Mouse (Mus musculus) neural tube, embryonic 14.5 days (tissue): ENCODE results near the gene Fcrl5. TPM values are rescaled to one million over a fixed set of nuclear protein-coding genes. Genes with fewer than 3 reads are reported as not detected.
A peak's percentile ranks its signal among the peaks of the same experiment; 100 is the strongest.

Experiments
- ATAC-seq: fragments of 200-750 bp; cut with Nextera tagmentation; 2 replicates; pipeline ENCODE4 v1.8.0; 2017; ENCODE audit warnings: low read depth, mild to moderate bottlenecking, moderate TSS enrichment, moderate library complexity
- H3K27ac ChIP-seq: fragments of 300-500 bp; sonication (generic); 2 replicates; pipeline ENCODE4 v1.5.1; 2014; ENCODE audit warnings: low read depth, mild to moderate bottlenecking, control low read depth, low read length, moderate library complexity, mixed read lengths
- H3K27me3 ChIP-seq: fragments of 300-500 bp; sonication (generic); 2 replicates; pipeline ENCODE4 v1.6.1; 2014; ENCODE audit warnings: low read length; ENCODE audit not compliant: control insufficient read depth, insufficient read depth
- H3K36me3 ChIP-seq: fragments of 300-500 bp; sonication (generic); 2 replicates; pipeline ENCODE4 v1.6.1; 2014; ENCODE audit warnings: low read length, mixed read lengths; ENCODE audit not compliant: control insufficient read depth, insufficient read depth
- H3K4me1 ChIP-seq: fragments of 300-500 bp; sonication (generic); 2 replicates; pipeline ENCODE4 v1.6.1; 2014; ENCODE audit warnings: low read length; ENCODE audit not compliant: control insufficient read depth, insufficient read depth
- H3K4me2 ChIP-seq: fragments of 300-500 bp; sonication (generic); 2 replicates; pipeline ENCODE4 v1.6.1; 2014; ENCODE audit warnings: mild to moderate bottlenecking, low read depth, low read length, control low read depth
- H3K4me3 ChIP-seq: fragments of 300-500 bp; sonication (generic); 2 replicates; pipeline ENCODE4 v1.5.1; 2014; ENCODE audit warnings: low read depth, low read length, control low read depth, mixed read lengths
- H3K9ac ChIP-seq: fragments of 300-500 bp; sonication (generic); replicated peaks from 2 replicates; pipeline ENCODE4 v1.6.1; 2014; ENCODE audit warnings: low read depth, mild to moderate bottlenecking, control low read depth, low read length, mixed read lengths
- H3K9me3 ChIP-seq: fragments of 300-500 bp; sonication (generic); 2 replicates; pipeline ENCODE4 v1.6.1; 2016; ENCODE audit warnings: low read length; ENCODE audit not compliant: control insufficient read depth
- WGBS: fragments of 180-500 bp; shearing (Covaris S2); extraction: QIAGEN DNeasy Blood & Tissue Kit; methylation state at CpG from one replicate; pipeline ENCODE4 v1.1.7; 2014; 5-methylcytosine and 5-hydroxymethylcytosine counted together
- polyA plus RNA-seq: library from polyadenylated mRNA; unstranded; fragments of >200 nt; fragmentation: Nextera tagmentation; extraction: Ambion mirVana; gene quantifications from 2 replicates; pipeline ENCODE4 v1.2.1, GENCODE M21; 2014

The Fcrl5 gene
- polyA plus RNA-seq, 1 experiment from 2014 or later: not detected

DNA sequence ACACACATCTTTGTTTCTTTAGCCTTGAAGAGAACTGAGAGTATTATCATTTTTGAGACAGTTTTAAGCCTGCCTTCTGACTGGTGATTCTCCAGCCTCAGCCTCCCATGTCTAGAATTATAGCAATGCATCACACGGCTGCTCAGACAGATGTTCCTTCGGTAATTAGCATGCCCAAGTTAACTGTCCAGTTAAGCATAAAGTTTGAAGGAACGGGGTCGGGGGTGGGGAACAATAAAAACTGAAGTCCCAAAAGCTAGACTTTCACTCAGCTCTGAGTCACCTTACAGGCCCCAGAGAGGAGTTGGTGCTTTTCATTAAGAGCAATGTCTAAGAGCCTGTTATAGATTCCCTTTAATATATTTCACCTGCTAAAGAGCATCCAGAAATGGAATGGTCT is 51.8 kb downstream of the Fcrl5 start:
- Histone ChIP-seq H3K9me3 (no peaks in the 10 kb centered on the region), H3K27ac (no peak overlapping the region), H3K4me2 (no peak overlapping the region), H3K4me3 (no peak overlapping the region), H3K4me1 (no peaks in the 10 kb centered on the region), H3K36me3 (no peaks in the 10 kb centered on the region), H3K9ac (no peak overlapping the region), H3K27me3 (no peaks in the 10 kb centered on the region)
- 87% methylated on average over 4 of the region's 4 CpGs for WGBS
- ATAC-seq: no peak

GRCm38 (mm10) chr3:87487911-87488310 is 52.3 kb downstream of the Fcrl5 start:
- ATAC-seq: no peak
- no peak overlapping the region for H3K9ac ChIP-seq
- H3K4me1 ChIP-seq: no peaks in the 10 kb centered on the region
- no peak overlapping the region for H3K27ac ChIP-seq
- H3K27me3 ChIP-seq: no peaks in the 10 kb centered on the region
- no peak overlapping the region for H3K4me3 ChIP-seq
- H3K36me3 ChIP-seq: no peaks in the 10 kb centered on the region
- WGBS: 72% methylated on average over 2 of the region's 2 CpGs
- no peaks in the 10 kb centered on the region for H3K9me3 ChIP-seq
- no peak overlapping the region for H3K4me2 ChIP-seq

DNA sequence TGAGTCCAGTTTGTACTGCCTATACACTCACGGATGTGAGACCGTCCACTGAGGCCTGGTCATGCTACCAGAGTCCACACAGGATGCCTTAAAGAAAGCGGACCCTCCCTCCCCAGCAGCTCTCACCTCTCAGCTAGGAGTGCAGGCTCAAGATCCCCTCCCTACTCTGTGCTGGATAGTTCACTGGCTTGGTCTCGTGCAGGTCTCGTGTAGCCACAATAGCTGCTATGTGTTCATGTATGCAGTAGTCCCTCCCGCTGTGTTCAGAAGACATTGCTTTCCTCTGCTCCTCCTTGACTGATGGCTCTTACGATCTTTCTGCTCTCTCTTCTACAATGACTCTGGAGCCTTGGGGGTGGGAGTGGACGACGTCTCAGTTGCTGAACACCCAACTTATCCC is 62.7 kb downstream of the Fcrl5 start:
- no peak for ATAC-seq
- no peak overlapping the region for H3K4me2 ChIP-seq
- no peaks in the 10 kb centered on the region for H3K27me3 ChIP-seq
- no peaks in the 10 kb centered on the region for H3K4me1 ChIP-seq
- 75% methylated on average over 9 of the region's 9 CpGs for WGBS
- no peak overlapping the region for H3K9ac ChIP-seq
- no peak overlapping the region for H3K4me3 ChIP-seq
- H3K27ac ChIP-seq: no peak overlapping the region
- H3K36me3 ChIP-seq: no peaks in the 10 kb centered on the region
- H3K9me3 ChIP-seq: no peaks in the 10 kb centered on the region

DNA sequence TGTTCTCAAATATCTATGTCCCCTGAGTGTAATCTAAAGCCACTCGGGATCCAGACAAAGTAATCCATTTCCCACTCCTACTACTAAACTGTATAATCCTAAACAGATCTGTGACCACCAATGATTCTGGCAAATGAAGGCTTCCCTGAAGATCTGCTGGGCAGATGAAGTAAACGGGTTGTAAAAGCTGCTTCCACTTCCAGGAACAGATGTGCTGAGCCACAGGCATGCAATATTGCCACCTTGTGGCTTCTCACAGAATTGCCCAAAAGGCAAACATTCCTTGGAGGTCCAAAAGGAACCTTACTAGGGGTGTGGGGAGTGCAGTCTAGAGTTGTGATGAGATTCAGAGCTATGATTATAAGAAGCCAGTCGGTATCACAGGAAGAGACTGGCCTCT is 63.5 kb downstream of the Fcrl5 start:
- H3K4me3 ChIP-seq: no peak overlapping the region
- no peak overlapping the region for H3K9ac ChIP-seq
- H3K27me3 ChIP-seq: no peaks in the 10 kb centered on the region
- ATAC-seq: peak; percentile 49; the same call in 1 of the 2 replicates
- H3K9me3 ChIP-seq: no peaks in the 10 kb centered on the region
- H3K4me1 ChIP-seq: no peaks in the 10 kb centered on the region
- 14% methylated on average over 3 of the region's 3 CpGs for WGBS
- H3K36me3 ChIP-seq: no peaks in the 10 kb centered on the region
- H3K4me2 ChIP-seq: no peak overlapping the region
- no peak overlapping the region for H3K27ac ChIP-seq

DNA sequence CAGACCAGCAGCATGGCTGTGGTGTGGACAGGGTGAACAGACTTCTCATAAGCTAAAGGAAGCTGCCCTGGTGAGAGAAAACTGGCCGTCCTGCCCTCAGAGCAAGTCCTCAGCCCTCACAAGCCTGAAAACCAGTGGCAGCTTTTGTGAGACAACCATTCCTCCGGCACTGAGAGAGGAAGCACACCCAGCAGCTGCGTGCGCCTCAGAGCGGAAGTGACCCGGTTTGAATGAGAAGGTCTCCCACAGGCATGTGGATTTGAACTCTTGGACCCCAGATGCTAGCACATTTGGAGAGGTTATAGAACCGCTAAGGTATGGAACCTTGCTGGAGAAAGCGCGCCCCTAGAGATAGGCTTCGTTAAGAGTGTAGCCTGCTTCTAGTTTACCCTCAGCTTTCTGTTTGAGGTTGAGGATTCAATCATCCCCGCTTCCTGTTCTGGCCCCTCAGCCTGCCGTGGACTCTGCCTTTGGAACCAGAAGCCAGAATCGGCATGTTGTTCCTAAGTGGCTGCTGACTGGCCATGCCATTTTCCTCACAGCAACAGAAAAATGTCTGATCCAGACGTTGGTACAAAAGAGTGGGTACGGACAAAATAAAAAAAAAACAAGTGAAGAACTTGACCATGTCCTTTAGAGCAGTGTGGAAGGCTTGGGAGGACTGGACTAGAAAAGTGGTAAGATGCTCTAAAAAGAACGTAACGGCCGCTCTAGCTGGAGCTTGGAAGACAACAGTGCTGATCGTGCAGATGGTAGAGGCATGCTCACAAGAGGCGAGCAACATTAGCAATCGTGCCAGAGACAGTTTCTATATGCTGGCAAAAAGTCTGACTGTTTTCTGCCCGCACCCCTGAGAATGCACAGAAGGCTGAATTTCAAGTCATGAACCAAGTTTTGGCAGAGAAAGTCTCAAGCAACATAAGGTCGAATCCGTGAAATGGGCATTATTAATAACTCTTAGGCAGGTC is 64.8 kb downstream of the Fcrl5 start:
- H3K4me1 ChIP-seq: no peaks in the 10 kb centered on the region
- no peak overlapping the region for H3K27ac ChIP-seq
- no peaks in the 10 kb centered on the region for H3K27me3 ChIP-seq
- no peak overlapping the region for H3K4me2 ChIP-seq
- H3K4me3 ChIP-seq: no peak overlapping the region
- 86% methylated on average over 24 of the region's 24 CpGs for WGBS
- no peaks in the 10 kb centered on the region for H3K9me3 ChIP-seq
- ATAC-seq: no peak
- no peak overlapping the region for H3K9ac ChIP-seq
- H3K36me3 ChIP-seq: no peaks in the 10 kb centered on the region

- 56% methylated on average over 8 of the region's 8 CpGs for WGBS
- no peak for ATAC-seq
- Histone ChIP-seq H3K9me3 (no peaks in the 10 kb centered on the region), H3K36me3 (no peaks in the 10 kb centered on the region), H3K9ac (no peak overlapping the region), H3K27me3 (no peaks in the 10 kb centered on the region), H3K4me1 (no peaks in the 10 kb centered on the region), H3K4me3 (no peak overlapping the region), H3K4me2 (no peak overlapping the region), H3K27ac (no peak overlapping the region)
Measured at GRCm38 (mm10) chr3:87501151-87501550, 65.6 kb downstream of the Fcrl5 start.

- no peak overlapping the region for H3K27ac ChIP-seq
- no peak overlapping the region for H3K4me2 ChIP-seq
- H3K9ac ChIP-seq: no peak overlapping the region
- no peak for ATAC-seq
- no peaks in the 10 kb centered on the region for H3K27me3 ChIP-seq
- H3K4me3 ChIP-seq: no peak overlapping the region
- H3K9me3 ChIP-seq: no peaks in the 10 kb centered on the region
- H3K4me1 ChIP-seq: no peaks in the 10 kb centered on the region
- WGBS: 94% methylated on average over 6 of the region's 6 CpGs
- no peaks in the 10 kb centered on the region for H3K36me3 ChIP-seq
Measured at GRCm38 (mm10) chr3:87502771-87503170, 67.2 kb downstream of the Fcrl5 start.

DNA sequence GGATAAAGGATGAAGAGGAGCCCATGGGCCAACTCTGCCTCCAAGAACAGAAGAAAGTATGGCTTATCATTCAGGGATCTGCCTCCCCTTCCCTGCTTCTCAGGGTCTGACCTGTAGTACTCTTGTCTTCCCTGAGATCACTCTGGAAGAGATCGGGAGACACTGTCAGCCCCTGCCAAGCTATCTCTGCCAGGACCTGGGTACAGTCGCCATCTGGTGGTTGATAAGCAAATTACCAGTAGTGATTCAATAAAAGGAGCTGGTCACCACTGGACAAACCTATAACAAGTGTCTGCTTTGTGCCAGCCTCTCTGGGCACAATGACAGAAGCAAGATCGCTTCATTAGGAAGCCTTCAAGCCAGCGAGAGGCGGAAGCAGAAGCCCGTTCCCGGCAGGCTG is 68.8 kb downstream of the Fcrl5 start:
- Histone ChIP-seq H3K27ac (no peak overlapping the region), H3K4me3 (no peak overlapping the region), H3K9ac (no peak overlapping the region), H3K4me1 (no peaks in the 10 kb centered on the region), H3K4me2 (no peak overlapping the region), H3K9me3 (no peaks in the 10 kb centered on the region), H3K27me3 (no peaks in the 10 kb centered on the region), H3K36me3 (no peaks in the 10 kb centered on the region)
- ATAC-seq: peak; percentile 59; the same call in 1 of the 2 replicates
- WGBS: 29% methylated on average over 7 of the region's 7 CpGs

DNA sequence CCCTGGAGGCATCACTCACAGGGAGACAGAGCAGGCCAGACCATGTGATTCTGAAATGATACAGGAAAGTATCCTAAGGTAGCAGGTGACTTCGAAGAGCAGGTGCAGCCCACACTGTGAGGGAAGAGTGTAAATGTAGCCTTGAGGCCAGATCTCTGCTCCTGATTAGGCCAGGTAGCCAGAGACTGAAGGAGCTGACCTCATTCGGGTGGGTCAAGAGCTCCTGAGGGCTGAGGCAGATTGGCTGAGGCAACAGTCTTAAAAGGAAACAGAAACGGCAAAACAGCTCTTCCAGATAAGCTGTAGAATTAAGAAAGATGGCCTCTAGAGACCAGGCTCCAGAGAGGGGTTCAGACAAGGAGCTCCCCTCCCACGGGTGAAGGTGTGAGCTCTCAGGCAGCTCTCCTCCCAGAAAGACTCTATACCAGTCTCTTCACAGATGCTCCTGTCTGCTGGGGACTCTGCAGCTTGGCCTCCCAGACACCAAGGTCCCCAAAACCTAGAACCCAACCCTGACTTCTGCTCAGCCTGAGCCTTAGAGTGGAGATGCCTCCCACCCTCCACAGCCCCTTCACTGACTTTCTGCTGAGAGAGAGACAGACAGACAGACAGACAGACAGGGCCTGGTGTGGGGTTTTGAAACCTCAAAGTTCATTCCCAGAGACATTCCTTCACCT is 69.3 kb downstream of the Fcrl5 start:
- Histone ChIP-seq H3K4me2 (no peak overlapping the region), H3K9ac (0 out of 2 replicates have a peak overlapping the region, but pooled peaks have one; percentile 17), H3K9me3 (no peaks in the 10 kb centered on the region), H3K27ac (no peak overlapping the region), H3K27me3 (no peaks in the 10 kb centered on the region), H3K36me3 (no peaks in the 10 kb centered on the region), H3K4me1 (no peaks in the 10 kb centered on the region), H3K4me3 (no peak overlapping the region)
- 63% methylated on average over 4 of the region's 4 CpGs for WGBS
- 0 out of 2 replicates have a peak, but pooled peaks have one; percentile 10 for ATAC-seq
